Mouse (Mus musculus): Measurements from ENCODE around the gene Tfip11.

Gene Tfip11

DNA sequence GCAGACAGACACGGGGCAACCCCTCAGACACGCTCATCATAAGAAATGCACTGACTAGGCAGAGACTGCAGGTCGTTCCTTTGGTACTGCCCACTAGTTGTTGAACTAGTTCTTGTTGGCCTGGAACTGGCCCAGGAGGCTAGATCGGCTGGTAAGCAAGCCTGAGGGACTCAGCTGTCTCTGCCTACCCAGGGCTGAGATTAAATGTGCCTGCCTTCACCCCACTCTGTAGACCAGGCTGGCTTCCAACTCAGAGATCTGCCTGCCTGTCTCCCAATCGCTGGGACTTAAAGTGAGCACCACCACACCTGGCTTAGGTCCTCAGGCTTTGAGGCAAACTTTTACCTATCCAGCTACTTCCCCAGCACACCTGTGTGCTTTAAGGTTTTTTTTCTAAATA, 5.8 kb upstream of the Tfip11 start:
- in situ Hi-C loops (cut with MboI, MseI): no loop called here

GRCm38 (mm10) chr5:112320936-112321335, 5.2 kb upstream of the Tfip11 start:
- in situ Hi-C loops (cut with MboI, MseI): no loop called here

- in situ Hi-C loops (cut with MboI, MseI): no loop called here
These were observed 4.8 kb upstream of the Tfip11 start for GRCm38 (mm10) chr5:112321376-112321775.

DNA sequence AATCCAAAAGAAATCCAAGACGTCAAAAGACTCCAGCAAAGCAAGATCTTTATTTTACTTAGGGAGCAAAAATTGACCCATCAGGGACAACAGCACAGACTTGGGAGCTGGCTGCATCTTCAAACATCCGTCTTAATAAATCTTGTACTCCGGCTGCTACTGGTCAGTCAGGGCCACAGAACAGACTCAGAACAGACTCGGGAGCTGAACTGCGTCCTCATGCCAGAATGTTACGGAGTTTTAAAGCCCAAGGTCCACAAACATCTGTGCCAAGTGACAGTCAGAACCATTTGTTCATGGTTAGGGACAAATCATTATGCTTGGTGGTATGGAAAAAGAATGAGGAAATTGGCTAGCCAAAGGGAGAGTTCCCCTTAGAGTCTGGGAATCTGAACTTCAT, 2.9 kb upstream of the Tfip11 start:
- in situ Hi-C loops (cut with MboI, MseI): no loop called here

DNA sequence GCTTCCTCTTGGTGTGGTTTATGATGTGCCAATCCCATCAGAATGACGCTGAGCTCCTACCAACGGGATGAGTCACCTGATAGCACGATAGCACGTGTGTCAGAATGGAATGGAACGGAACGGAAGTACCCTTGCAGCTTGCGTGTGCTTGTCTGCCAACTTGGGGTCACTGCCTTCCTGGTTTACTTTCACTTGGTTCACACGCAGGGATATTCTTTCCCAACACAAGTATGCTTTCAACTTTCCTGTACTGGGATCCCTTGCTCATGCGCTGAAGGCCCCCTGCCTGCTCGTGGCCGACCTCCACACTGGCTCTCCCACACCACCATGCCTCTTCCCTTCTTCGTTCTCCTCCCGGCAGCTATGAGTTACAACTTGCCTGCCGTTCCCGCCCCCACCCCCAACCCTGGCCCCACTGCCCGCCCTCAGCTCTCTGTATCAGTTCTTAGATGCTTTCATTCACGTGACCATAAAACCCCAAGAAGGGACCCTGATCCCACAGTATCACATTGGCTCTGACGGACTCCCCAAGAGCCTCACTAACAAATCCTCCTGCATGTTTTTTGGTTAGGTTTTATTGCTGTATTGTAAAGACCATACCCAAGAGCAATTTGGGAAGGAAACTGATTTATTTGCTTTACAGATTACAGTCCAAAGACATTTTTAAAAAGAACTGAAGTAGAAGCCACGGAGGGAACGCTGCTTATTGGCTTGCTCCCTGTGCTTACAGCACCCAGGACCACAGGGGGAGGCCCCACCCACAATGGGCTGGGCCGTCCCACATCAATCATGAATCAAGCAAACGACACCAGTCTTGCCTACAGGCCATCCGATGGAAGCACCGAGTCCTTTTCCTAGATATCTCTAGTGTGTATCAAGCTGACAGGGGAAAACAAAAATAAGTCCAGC, 1.3 kb upstream of the Tfip11 start:
- in situ Hi-C loops (cut with MboI, MseI): no loop called here

DNA sequence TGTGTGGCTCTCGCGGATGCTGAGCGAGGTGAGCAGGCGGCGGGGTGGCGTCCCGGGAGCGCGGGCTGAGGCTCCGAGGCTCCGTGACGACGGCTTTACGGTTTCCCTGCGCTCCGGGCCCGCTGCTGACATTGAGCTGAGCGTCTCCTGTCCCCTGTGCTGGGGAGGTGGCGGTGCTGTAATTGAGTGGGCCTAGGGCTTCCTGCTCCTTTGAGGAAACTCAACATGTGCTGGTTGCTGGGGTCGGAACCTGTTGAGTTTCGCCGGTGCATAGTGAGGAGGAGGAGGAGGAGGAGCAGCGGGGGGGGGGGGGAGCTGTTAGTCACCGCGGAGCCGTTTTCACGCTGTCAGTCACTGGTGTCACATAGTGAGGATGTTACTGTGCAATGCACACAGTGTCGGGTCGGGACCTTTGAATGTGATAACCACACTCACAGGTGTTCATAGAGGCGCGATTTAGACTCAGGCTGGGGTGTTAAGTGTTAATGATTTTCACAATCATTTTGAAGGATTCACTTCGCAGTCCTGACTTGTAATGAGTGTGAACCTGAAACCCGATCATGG, 370 bp downstream of the Tfip11 start:
- in situ Hi-C loops (cut with MboI, MseI): no loop called here

GRCm38 (mm10) chr5:112327854-112328253, 1.7 kb downstream of the Tfip11 start:
- in situ Hi-C loops (cut with MboI, MseI): no loop called here

GRCm38 (mm10) chr5:112329805-112330564, 3.8 kb downstream of the Tfip11 start:
- in situ Hi-C loops (cut with MboI, MseI): loop anchor here (10.0 kb wide), 1 partner anchor 1675 kb away; the partner anchor contains the start of genes Ddx51 and Noc4l

GRCm38 (mm10) chr5:112335473-112335872, 9.3 kb downstream of the Tfip11 start:
- in situ Hi-C loops (cut with MboI, MseI): loop anchor here (5.0 to 10.0 kb wide), 2 partner anchors 93 to 1681 kb away; partner anchors contain the start of genes Ddx51 and Noc4l

DNA sequence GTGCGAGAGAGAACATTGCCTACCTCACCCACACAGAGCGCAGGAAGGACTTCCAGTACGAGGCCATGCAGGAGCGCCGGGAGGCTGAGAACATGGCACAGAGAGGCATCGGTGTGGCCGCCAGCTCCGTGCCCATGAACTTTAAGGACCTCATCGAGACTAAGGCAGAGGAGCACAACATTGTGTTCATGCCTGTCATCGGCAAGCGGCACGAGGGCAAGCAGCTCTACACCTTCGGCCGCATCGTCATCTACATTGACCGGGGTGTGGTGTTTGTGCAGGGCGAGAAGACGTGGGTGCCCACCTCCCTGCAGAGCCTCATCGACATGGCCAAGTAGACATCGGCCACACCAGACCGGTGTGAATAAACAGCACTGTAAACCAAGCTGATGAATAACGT, 10.8 kb downstream of the Tfip11 start:
- in situ Hi-C loops (cut with MboI, MseI): loop anchor here (5.0 to 10.0 kb wide), 2 partner anchors 95 to 1682 kb away; partner anchors contain the start of genes Ddx51 and Noc4l

DNA sequence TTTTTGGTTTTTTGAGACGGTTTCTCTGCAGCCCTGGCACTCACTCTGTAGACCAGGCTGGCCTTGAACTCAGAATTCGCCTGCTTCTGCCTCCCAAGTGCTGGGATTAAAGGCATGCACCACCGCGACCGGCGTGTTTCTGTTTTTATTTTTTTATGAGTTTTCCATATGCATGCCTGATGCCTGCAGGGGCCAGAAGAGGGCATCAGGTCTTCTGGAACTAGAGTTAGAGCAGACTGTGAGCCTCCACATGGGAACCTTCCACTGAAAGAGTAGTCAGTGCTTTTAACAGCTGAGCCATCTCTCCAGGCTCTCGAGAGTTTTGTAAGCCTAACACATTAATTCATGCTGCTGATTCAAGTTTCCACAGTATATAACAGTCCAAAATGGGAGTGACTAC, 13.1 kb downstream of the Tfip11 start:
- in situ Hi-C loops (cut with MboI, MseI): loop anchor here (5.0 to 10.0 kb wide), 2 partner anchors 97 to 1684 kb away; partner anchors contain the start of genes Ddx51 and Noc4l

DNA sequence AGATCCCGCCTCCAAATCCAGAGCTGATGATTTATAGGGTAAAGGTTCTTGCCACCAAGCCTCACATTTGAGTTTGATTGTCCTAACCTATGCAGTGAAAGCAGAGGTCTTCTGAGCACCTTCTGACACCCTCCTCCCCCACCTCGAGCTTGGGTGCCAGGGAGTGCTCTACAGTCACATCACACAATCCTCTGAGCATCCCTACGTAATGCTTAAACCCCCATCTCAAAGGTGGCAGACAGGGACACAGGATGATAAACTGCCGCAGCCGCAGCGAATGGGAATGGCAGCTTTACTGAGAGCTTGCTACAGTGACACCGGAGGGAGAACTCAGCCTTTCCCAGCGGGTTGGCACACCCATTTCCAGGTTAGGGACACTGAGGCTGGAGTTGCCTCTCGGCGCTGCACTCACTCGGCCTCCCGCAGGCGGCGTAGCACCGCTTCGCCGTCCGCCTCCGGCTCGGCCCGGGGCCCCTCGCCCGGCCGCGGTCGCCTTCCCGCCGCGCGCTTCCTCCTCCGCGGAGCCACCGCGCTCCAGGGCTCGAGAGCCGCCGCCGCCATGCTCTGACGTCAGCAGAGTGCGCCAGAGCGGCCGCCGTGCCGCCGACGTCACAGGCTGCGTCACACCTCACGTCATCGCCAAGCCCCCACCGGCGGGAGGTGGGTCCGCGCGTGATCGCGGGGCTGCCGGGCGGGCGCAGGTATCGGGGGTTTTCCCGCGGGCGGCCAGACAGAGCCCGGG, 16.5 kb downstream of the Tfip11 start, which contains the start of the genes Srrd and Hps4:
Gene Srrd (minus strand): TSS at position 578 of the 742 bp plus-strand sequence.
Gene Hps4 (plus strand): TSS at position 621 of the 742 bp plus-strand sequence.
- in situ Hi-C loops (cut with MboI, MseI): loop anchor here (10.0 kb wide), 2 partner anchors 792 to 1422 kb away; no protein-coding TSS in a partner anchor

DNA sequence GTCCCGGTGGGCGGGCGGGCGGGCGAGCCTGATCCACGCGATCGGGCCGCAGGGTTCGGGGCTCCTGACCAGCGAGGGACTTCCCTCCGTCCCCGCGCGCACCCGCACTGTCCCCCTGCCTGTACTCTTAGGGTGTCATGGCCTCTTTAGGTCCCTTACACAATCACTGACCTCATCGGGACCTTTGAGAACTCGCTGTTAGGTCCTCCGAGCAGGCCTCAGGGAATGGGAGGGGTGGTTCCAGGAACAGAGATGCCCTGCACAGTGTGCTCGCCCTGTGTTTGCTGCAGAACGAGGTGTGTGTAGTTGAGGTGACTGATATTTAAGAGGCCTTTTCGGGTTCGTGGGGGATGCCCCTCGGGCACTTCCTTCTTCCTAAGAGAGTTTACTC, 17.0 kb downstream of the Tfip11 start:
- in situ Hi-C loops (cut with MboI, MseI): loop anchor here (10.0 kb wide), 2 partner anchors 792 to 1422 kb away; no protein-coding TSS in a partner anchor

- in situ Hi-C loops (cut with MboI, MseI): loop anchor here (10.0 kb wide), 2 partner anchors 790 to 1420 kb away; no protein-coding TSS in a partner anchor
These were observed 18.2 kb downstream of the Tfip11 start for GRCm38 (mm10) chr5:112344092-112344960.

DNA sequence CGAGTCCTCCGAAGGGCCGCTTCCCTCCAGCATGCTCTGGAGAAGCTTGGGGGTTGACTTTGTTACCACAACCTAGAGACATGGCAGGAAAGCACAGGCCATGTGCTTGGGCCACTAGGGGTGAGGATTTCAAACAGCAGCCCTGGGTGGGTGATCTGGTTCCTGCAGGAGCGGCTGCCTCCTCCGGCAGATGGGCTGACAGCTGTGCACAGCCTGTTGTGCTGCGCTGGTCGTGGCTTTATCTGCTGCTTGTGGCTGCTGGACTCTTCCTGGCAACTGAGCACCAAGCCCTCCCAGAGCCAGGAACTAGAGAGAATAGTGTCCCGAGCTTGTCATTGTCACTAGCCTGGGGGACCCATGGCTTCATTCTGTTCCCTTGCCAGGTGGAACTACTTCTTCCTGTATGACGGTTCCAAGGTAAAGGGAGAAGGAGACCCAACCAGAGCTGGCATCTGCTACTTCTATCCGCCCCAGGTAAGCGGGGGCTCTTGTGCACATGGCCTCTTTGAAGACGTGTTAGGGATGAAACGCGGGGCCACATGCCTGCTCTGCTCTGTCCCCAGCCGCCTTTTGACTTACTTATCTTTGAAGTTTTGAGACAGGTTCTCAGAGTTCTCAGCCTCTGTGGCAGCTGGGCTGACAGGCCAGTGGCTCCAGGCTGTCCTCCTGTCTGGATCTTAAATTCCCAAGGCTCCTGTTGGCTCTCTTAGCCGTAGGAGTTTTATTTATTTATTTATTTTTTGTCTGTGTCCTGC, 20.2 kb downstream of the Tfip11 start:
- in situ Hi-C loops (cut with MboI, MseI): loop anchor here (10.0 kb wide), 2 partner anchors 788 to 1418 kb away; no protein-coding TSS in a partner anchor

- in situ Hi-C loops (cut with MboI, MseI): loop anchor here (10.0 kb wide), 2 partner anchors 786 to 1416 kb away; no protein-coding TSS in a partner anchor
These were observed 23.0 kb downstream of the Tfip11 start for GRCm38 (mm10) chr5:112349169-112349568.

DNA sequence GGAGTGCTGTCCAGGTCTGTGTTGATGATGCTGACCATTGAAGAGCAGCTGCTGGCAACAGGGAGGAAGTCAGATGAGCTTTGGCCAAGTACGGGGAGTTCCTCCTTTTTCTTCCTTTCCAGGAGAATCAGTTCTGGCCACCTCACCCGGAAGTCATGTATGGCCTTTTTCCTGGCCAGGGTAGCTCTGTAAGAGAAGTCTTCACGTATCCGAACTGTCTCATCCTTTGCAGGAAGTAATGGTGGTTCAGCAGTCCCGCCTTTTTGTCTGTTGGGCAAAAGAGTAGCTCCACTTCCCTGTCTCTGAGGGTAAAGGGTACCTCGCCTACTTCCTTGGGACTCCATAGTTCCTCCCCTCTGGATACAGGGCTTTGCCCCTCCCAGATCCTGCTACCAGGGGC, 29.3 kb downstream of the Tfip11 start:
- in situ Hi-C loops (cut with MboI, MseI): no loop called here

DNA sequence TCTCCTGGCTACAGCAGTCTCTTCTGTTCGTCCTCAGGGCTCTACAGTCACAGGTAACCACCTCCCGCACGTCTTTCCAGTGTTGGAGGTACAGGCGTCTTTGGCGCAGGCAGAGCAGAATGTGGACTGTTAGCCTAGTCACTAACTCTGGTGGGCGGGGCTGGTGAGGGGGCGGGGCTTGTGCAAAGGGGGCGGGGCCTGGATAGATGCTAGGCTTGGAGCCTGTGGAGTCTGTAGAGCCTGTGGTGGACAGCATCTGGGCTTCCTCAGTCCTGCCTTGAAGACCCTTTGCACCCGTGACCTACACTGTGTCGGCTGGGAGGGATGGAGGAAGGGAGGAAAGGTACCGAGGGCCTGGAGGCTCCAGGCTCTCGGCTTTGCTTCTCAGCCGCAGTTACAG, 29.8 kb downstream of the Tfip11 start, which contains the start of gene Gm6583:
Gene Gm6583 (minus strand): TSS at position 124 of the 400 bp plus-strand sequence.
- in situ Hi-C loops (cut with MboI, MseI): no loop called here

DNA sequence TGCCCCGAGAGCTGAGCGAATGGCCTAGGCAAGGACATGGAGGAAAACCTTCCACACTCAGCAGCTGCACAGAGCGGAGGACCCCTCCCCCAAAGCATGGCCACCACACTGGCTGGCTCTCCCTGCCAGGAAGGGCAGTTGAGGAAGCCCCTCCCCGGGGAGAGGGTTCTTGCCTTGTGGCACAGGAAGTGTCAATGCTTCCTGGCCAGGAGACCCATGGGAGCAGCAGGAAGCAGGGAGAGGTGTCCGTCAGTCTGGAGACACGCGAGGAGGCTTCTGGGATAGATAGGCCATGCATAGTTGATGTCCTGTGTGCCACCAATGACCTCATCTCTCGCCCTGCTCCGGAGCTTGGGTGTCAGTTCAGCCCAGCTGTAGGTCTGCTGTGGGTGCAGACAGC, 30.2 kb downstream of the Tfip11 start:
- in situ Hi-C loops (cut with MboI, MseI): no loop called here

All from regulatory T cell (primary cell).